Mouse (Mus musculus) gonadal fat pad, adult 2 months (tissue): ENCODE results near the gene Orai1. TPM values are rescaled to one million over a fixed set of nuclear protein-coding genes. Genes with fewer than 3 reads are reported as not detected.

ENCODE experiments used
- DNase-seq: peaks from one replicate; pipeline ENCODE4 v3.0.0-alpha.2; 2012; ENCODE audit warnings: low read depth
- polyA plus RNA-seq: library from polyadenylated mRNA; depleted of rRNA; stranded (reverse); fragments of >200 nt; gene quantifications from 2 replicates; pipeline ENCODE4 v1.2.3, GENCODE M21; 2012; rRNA removed

Orai1 gene
- polyA plus RNA-seq, 1 experiment, result 43.4 TPM

DNA sequence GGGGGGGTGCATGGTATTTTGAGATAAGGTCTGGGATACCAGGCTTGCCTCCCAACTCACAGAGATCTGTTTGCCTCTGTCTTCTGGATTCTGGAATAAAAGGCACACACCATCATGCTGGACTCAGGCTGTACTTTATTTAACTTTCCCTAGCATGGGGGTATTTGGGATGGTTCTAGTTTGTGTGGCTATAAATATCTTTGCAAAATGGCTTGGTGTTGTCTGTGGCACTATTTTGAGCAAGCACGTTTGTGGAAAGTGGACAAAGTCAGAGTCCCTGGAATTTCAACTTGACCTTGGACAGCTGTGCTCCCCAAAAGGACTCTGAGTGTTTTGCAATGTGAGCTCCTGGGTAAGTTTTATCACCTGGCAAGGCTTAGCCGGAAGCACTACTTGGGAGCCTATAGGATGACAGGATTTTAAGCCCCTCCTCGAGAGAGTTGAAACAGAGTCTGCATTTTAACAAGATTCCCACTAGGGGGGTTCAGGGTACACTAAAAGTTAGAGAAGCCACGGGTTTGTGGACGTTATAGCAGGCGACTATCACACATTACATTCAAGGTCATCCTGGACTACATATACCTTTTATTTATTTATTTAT, 52.6 kb downstream of the Orai1 start:
- DNase-seq, result no peak

DNA sequence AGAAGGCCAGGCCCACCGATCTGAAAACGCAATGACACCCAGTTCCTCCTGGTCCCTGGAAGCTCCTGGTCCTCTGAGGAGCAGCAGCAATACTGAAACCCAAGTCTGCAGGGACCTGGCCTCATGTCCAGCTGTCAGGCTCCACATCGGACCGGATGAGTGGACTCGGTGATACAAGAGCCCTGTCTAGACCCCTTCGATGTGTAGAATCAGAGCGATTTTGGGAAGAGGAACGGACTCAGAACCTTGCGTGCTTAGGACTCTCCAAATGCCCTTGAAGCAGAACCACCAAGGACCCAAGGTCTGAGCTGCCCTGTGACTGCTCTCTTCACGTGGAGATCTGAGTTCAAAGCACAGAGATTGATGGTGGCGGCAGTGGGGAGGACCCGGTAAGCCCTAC, 53.2 kb downstream of the Orai1 start, which contains the start of gene Tmem120b:
Gene Tmem120b (plus strand): TSS at position 301 of the 400 bp plus-strand sequence.
- DNase-seq, result no peak

- DNase-seq, result no peak
Observed at GRCm38 (mm10) chr5:123068714-123069113, 53.8 kb downstream of the Orai1 start.

GRCm38 (mm10) chr5:123075576-123076418, 60.9 kb downstream of the Orai1 start:
- no peak for DNase-seq

GRCm38 (mm10) chr5:123076419-123077281, 61.8 kb downstream of the Orai1 start:
- DNase-seq, result no peak

- DNase-seq, result no peak
Observed at GRCm38 (mm10) chr5:123079568-123079967, 64.7 kb downstream of the Orai1 start.

DNA sequence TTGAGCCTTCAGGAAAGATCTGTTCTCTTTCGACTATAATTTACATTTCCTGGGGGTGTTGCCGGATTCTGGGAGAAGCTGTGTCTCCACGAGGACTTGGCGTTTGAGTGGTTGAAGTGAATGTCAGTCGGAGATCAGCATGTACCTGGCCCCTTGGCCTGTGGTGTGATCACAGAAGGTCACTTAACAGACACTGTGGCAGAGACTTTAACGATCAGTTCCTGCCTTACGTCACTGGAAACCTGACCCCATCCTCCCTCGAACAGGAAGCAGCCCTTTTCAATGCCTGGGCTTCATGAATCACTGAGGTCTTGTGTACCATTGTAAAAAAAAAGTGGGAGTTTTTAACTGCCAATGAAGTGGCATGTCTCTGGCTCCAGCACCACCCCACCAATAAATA, 65.2 kb downstream of the Orai1 start:
- no peak for DNase-seq

Other genes with a start within 250 kb of the Orai1 start
- 15.7 and 18.5 TPM in 2 replicates for gene Camkk2, start 235.7 kb upstream of the Orai1 start, polyA plus RNA-seq
- 272 and 342 TPM in 2 replicates for gene Anapc5, start 193.7 kb upstream of the Orai1 start, polyA plus RNA-seq
- gene Rnf34, start 165.0 kb upstream of the Orai1 start, polyA plus RNA-seq, result 16.5 and 17.5 TPM in 2 replicates
- gene Kdm2b, start 25.3 kb upstream of the Orai1 start, polyA plus RNA-seq, result 18.0 and 21.7 TPM in 2 replicates
- gene Morn3, start 31.9 kb downstream of the Orai1 start, polyA plus RNA-seq, result 1.4 and 4.0 TPM in 2 replicates
- 38.5 and 66.6 TPM in 2 replicates for gene Tmem120b, start 53.3 kb downstream of the Orai1 start, polyA plus RNA-seq
- gene Rhof, start 117.6 kb downstream of the Orai1 start, polyA plus RNA-seq, result 2.1 and 2.7 TPM in 2 replicates
- gene Setd1b, start 127.1 kb downstream of the Orai1 start, polyA plus RNA-seq, result 3.5 and 9.3 TPM in 2 replicates
- gene Psmd9, start 154.3 kb downstream of the Orai1 start, polyA plus RNA-seq, result 28.0 and 36.1 TPM in 2 replicates
- 0.34 and 4.3 TPM in 2 replicates for gene Hpd, start 167.7 kb downstream of the Orai1 start, polyA plus RNA-seq
- gene Wdr66, start 237.0 kb downstream of the Orai1 start, polyA plus RNA-seq, result 2.5 and 3.0 TPM in 2 replicates